Mouse (Mus musculus) megakaryocyte, embryonic 14.5 days (primary cell): ENCODE results near the gene Fastk.

Experiments
- FLI1 ChIP-seq: IDR thresholded peaks from 2 replicates; pipeline ENCODE4 v1.6.1; 2012; ENCODE audit warnings: low read length, inconsistent platforms, mixed read lengths
- GATA1 ChIP-seq: IDR thresholded peaks from 3 replicates; pipeline ENCODE4 v1.6.1; 2012; ENCODE audit warnings: mixed read lengths, low read length, inconsistent platforms, borderline replicate concordance

DNA sequence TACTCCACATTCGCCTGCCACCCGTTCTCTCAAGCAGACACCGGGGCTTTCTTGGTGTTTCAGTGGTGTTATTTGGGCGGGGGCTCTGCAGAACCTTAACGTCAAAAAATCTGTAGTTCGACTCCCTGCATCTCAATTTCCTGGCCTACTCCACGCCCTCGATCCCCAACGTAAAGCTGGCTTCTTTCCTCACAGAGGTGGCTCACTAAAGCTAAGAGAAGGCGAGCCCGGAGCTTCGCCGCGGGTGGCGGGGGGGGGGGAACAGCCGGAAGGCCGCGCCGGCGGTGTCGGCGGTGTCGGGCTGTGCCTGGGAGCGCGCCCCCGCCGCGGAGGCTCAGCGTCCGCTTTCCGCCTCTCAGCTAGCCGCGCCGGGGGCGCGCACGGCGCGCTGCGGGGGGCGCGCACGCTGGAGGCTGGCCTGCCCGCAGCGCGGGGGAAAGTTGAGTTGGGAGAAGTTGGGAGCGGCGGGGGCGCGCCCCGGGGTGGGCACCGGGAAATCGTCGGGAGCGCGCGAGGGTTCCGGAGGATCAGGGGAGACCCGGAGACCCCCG lies 20.2 kb downstream of the Fastk start:
- TF ChIP-seq GATA1 (no peak), FLI1 (no peak)
